Mouse (Mus musculus) midbrain, embryonic 14.5 days (tissue): ENCODE results near the gene Olfr741. TPM values are rescaled to one million over a fixed set of nuclear protein-coding genes. Genes with fewer than 3 reads are reported as not detected.

Source experiments
- ATAC-seq: fragments of 200-750 bp; cut with Nextera tagmentation; 2 replicates; pipeline ENCODE4 v1.8.0; 2017; ENCODE audit warnings: moderate number of reproducible peaks, moderate library complexity; ENCODE audit not compliant: low FRiP score, low TSS enrichment
- DNase-seq: peaks from one replicate; pipeline ENCODE4 v3.0.0-alpha.2; 2015
- H3K27ac ChIP-seq: fragments of 300-500 bp; sonication (generic); replicated peaks from 2 replicates; pipeline ENCODE4 v1.5.1; 2014; ENCODE audit warnings: mild to moderate bottlenecking, low read depth, low read length, moderate library complexity
- H3K27me3 ChIP-seq: fragments of 300-500 bp; sonication (generic); 2 replicates; pipeline ENCODE4 v1.6.1; 2014; ENCODE audit warnings: low read length, control low read depth, mixed read lengths; ENCODE audit not compliant: control insufficient read depth, insufficient read depth
- H3K36me3 ChIP-seq: fragments of 300-500 bp; sonication (generic); 2 replicates; pipeline ENCODE4 v1.6.1; 2014; ENCODE audit warnings: low read length, control low read depth; ENCODE audit not compliant: control insufficient read depth, insufficient read depth
- H3K4me1 ChIP-seq: fragments of 300-500 bp; sonication (generic); 2 replicates; pipeline ENCODE4 v1.6.1; 2014; ENCODE audit warnings: mild to moderate bottlenecking, antibody characterized with exemption, low read length, control low read depth; ENCODE audit not compliant: control insufficient read depth, insufficient read depth
- H3K4me2 ChIP-seq: fragments of 300-500 bp; sonication (generic); 2 replicates; pipeline ENCODE4 v1.6.1; 2014; ENCODE audit warnings: mild to moderate bottlenecking, low read length, moderate library complexity
- H3K4me3 ChIP-seq: fragments of 300-500 bp; sonication (generic); replicated peaks from 2 replicates; pipeline ENCODE4 v1.5.1; 2014; ENCODE audit warnings: low read depth, low read length
- H3K9ac ChIP-seq: fragments of 300-500 bp; sonication (generic); replicated peaks from 2 replicates; pipeline ENCODE4 v1.6.1; 2014; ENCODE audit warnings: mild to moderate bottlenecking, low read length, moderate library complexity
- H3K9me3 ChIP-seq: fragments of 300-500 bp; sonication (generic); 2 replicates; pipeline ENCODE4 v1.6.1; 2016; ENCODE audit warnings: low read length, control low read depth, mixed read lengths; ENCODE audit not compliant: control insufficient read depth
- WGBS: fragments of 180-500 bp; shearing (Covaris S2); extraction: QIAGEN DNeasy Blood & Tissue Kit; methylation state at CpG from one replicate; pipeline ENCODE4 v1.1.7; 2014; 5-methylcytosine and 5-hydroxymethylcytosine counted together
- polyA plus RNA-seq: library from polyadenylated mRNA; unstranded; fragments of >200 nt; fragmentation: Nextera tagmentation; extraction: Ambion mirVana; gene quantifications from 2 replicates; pipeline ENCODE4 v1.2.1, GENCODE M21; 2014

The Olfr741 gene
- not detected in 2 replicates for polyA plus RNA-seq

- no peaks in the 10 kb centered on the region for H3K4me1 ChIP-seq
- WGBS: 76% methylated on average over 2 of the region's 2 CpGs
- H3K9me3 ChIP-seq: no peaks in the 10 kb centered on the region
- no peak within 1 kb of the TSS for H3K4me2 ChIP-seq
- no peak within 1 kb of the TSS for H3K4me3 ChIP-seq
- no peaks in the 10 kb centered on the region for H3K27me3 ChIP-seq
- H3K9ac ChIP-seq: no peak within 1 kb of the TSS
- DNase-seq (no peak), ATAC-seq (no peak)
- H3K36me3 ChIP-seq: no peaks in the 10 kb centered on the region
- H3K27ac ChIP-seq: no peak within 1 kb of the TSS
Observed at GRCm38 (mm10) chr14:50472438-50472837, at the start of gene Olfr741. Olfr741 (plus strand) TSS chr14:50472738.

DNA sequence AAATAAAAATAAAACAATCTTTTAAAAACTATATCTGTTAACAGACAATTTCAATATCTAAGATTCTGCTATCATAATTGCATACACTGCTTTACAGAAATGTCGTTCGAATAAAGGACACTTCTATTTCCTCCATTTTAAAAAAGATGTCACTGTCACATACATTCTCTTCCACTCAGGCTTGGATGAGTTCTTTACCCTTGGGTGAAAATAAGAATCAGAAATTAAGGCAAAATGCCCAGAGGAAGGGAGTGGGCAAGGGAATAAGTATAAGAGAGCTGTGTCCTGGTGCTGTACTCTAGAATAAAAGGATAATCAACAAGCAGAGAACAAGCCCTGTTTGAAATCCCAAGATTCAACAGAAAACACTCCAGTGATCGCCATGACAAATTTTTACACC lies 27.3 kb upstream of the Olfr741 start, which contains the start of gene Olfr740:
Olfr740 (plus strand) TSS at position 301 of the 400 bp plus-strand sequence.
- Histone ChIP-seq H3K9me3 (no peaks in the 10 kb centered on the region), H3K4me1 (no peaks in the 10 kb centered on the region), H3K4me3 (no peak within 1 kb of the TSS), H3K4me2 (no peak within 1 kb of the TSS), H3K27me3 (no peaks in the 10 kb centered on the region), H3K9ac (no peak within 1 kb of the TSS), H3K27ac (no peak within 1 kb of the TSS), H3K36me3 (no peaks in the 10 kb centered on the region)
- 85% methylated on average over 3 of the region's 3 CpGs for WGBS
- DNase-seq: no peak
- ATAC-seq: no peak

- WGBS: 81% methylated on average over 2 of the region's 2 CpGs
- no peak for ATAC-seq
Observed at GRCm38 (mm10) chr14:50478406-50478805, 5.9 kb downstream of the Olfr741 start.

GRCm38 (mm10) chr14:50503300-50503699 lies 30.8 kb downstream of the Olfr741 start, which contains the start of gene Olfr742:
Olfr742 (plus strand) TSS chr14:50503600.
- no peak within 1 kb of the TSS for H3K4me3 ChIP-seq
- H3K36me3 ChIP-seq: no peaks in the 10 kb centered on the region
- 67% methylated on average over 2 of the region's 2 CpGs for WGBS
- H3K27me3 ChIP-seq: no peaks in the 10 kb centered on the region
- no peak within 1 kb of the TSS for H3K9ac ChIP-seq
- H3K4me2 ChIP-seq: no peak within 1 kb of the TSS
- H3K9me3 ChIP-seq: no peaks in the 10 kb centered on the region
- H3K27ac ChIP-seq: no peak within 1 kb of the TSS
- no peaks in the 10 kb centered on the region for H3K4me1 ChIP-seq
- no peak for DNase-seq
- ATAC-seq: no peak

More at GRCm38 (mm10) chr14:50478406-50478805, 5.9 kb downstream of the Olfr741 start:
- Histone ChIP-seq H3K27me3 (no peaks in the 10 kb centered on the region), H3K9me3 (no peaks in the 10 kb centered on the region), H3K4me3 (no peak overlapping the region), H3K9ac (no peak overlapping the region), H3K36me3 (no peaks in the 10 kb centered on the region), H3K4me1 (no peaks in the 10 kb centered on the region), H3K4me2 (no peak overlapping the region), H3K27ac (no peak overlapping the region)
- no peak for DNase-seq

- Histone ChIP-seq H3K27ac (no peak within 1 kb of the TSS), H3K9me3 (no peaks in the 10 kb centered on the region), H3K36me3 (no peaks in the 10 kb centered on the region), H3K27me3 (no peaks in the 10 kb centered on the region), H3K4me2 (no peak within 1 kb of the TSS), H3K4me3 (no peak within 1 kb of the TSS), H3K4me1 (no peaks in the 10 kb centered on the region), H3K9ac (no peak within 1 kb of the TSS)
- ATAC-seq (no peak), DNase-seq (no peak)
Observed at GRCm38 (mm10) chr14:50521539-50521938, 49.0 kb downstream of the Olfr741 start, which contains the start of gene Olfr743. Olfr743 (plus strand) TSS chr14:50521839.

Other genes with a start within 250 kb of the Olfr741 start
- not detected in 2 replicates for gene Olfr731, start 230.9 kb upstream of the Olfr741 start, polyA plus RNA-seq
- not detected in 2 replicates for gene Olfr732, start 188.5 kb upstream of the Olfr741 start, polyA plus RNA-seq
- gene Olfr733, start 171.2 kb upstream of the Olfr741 start, polyA plus RNA-seq: not detected in 2 replicates
- gene Olfr734, start 146.0 kb upstream of the Olfr741 start, polyA plus RNA-seq: not detected in 2 replicates
- not detected in 2 replicates for gene Olfr735, start 123.9 kb upstream of the Olfr741 start, polyA plus RNA-seq
- gene Tlr11, start 114.8 kb upstream of the Olfr741 start, polyA plus RNA-seq: not detected in 2 replicates
- not detected in 2 replicates for gene Olfr736, start 91.6 kb upstream of the Olfr741 start, polyA plus RNA-seq
- gene Olfr738, start 65.2 kb upstream of the Olfr741 start, polyA plus RNA-seq: not detected in 2 replicates
- gene Olfr739, start 54.1 kb upstream of the Olfr741 start, polyA plus RNA-seq: not detected in 2 replicates
- gene Olfr740, start 27.2 kb upstream of the Olfr741 start, polyA plus RNA-seq: not detected in 2 replicates
- not detected in 2 replicates for gene Olfr742, start 30.9 kb downstream of the Olfr741 start, polyA plus RNA-seq
- not detected in 2 replicates for gene Olfr743, start 49.1 kb downstream of the Olfr741 start, polyA plus RNA-seq
- not detected in 2 replicates for gene Olfr744, start 142.1 kb downstream of the Olfr741 start, polyA plus RNA-seq
- not detected in 2 replicates for gene Olfr745, start 166.7 kb downstream of the Olfr741 start, polyA plus RNA-seq
- not detected in 2 replicates for gene Olfr746, start 174.3 kb downstream of the Olfr741 start, polyA plus RNA-seq
- not detected in 2 replicates for gene Olfr747, start 220.5 kb downstream of the Olfr741 start, polyA plus RNA-seq
- gene Olfr748, start 234.6 kb downstream of the Olfr741 start, polyA plus RNA-seq: not detected in 2 replicates